Mouse (Mus musculus): ENCODE results near the gene Tmem136.

Tmem136 gene

GRCm38 (mm10) chr9:43108081-43108480 is 8.3 kb downstream of the Tmem136 start:
- no peak for DNase-seq (ENCODE audit: low read depth, low spot score)

GRCm38 (mm10) chr9:43107555-43107954 is 8.8 kb downstream of the Tmem136 start:
- DNase-seq (ENCODE audit: low read depth, low spot score) = no peak

- peak; percentile 56 for DNase-seq (ENCODE audit: low read depth, low spot score)
Observed at GRCm38 (mm10) chr9:43107187-43107517, 9.2 kb downstream of the Tmem136 start, which contains the start of gene Arhgef12. Arhgef12 (minus strand) TSS chr9:43107239.

GRCm38 (mm10) chr9:43106426-43107186 is 9.8 kb downstream of the Tmem136 start:
- DNase-seq (ENCODE audit: low read depth, low spot score) = no peak

GRCm38 (mm10) chr9:43105664-43106361 is 10.6 kb downstream of the Tmem136 start:
- DNase-seq (ENCODE audit: low read depth, low spot score) = peak; percentile 95

- DNase-seq (ENCODE audit: low read depth, low spot score) = peak; percentile 74
Observed at GRCm38 (mm10) chr9:43104873-43105663, 11.3 kb downstream of the Tmem136 start.

- no peak for DNase-seq (ENCODE audit: low read depth, low spot score)
Observed at GRCm38 (mm10) chr9:43104526-43104872, 11.9 kb downstream of the Tmem136 start.

GRCm38 (mm10) chr9:43103675-43104299 is 12.6 kb downstream of the Tmem136 start:
- no peak for DNase-seq (ENCODE audit: low read depth, low spot score)

- DNase-seq (ENCODE audit: low read depth, low spot score) = no peak
Observed at GRCm38 (mm10) chr9:43102931-43103330, 13.4 kb downstream of the Tmem136 start.

GRCm38 (mm10) chr9:43101936-43102595 is 14.3 kb downstream of the Tmem136 start:
- no peak for DNase-seq (ENCODE audit: low read depth, low spot score)

GRCm38 (mm10) chr9:43098922-43099321 is 17.4 kb downstream of the Tmem136 start:
- no peak for DNase-seq (ENCODE audit: low read depth, low spot score)

GRCm38 (mm10) chr9:43097801-43098557 is 18.4 kb downstream of the Tmem136 start:
- no peak for DNase-seq (ENCODE audit: low read depth, low spot score)

- no peak for DNase-seq (ENCODE audit: low read depth, low spot score)
Observed at GRCm38 (mm10) chr9:43096337-43096736, 20.0 kb downstream of the Tmem136 start.

- no peak for DNase-seq (ENCODE audit: low read depth, low spot score)
Observed at GRCm38 (mm10) chr9:43094828-43095227, 21.5 kb downstream of the Tmem136 start.

GRCm38 (mm10) chr9:43093803-43094202 is 22.6 kb downstream of the Tmem136 start:
- DNase-seq (ENCODE audit: low read depth, low spot score) = no peak

GRCm38 (mm10) chr9:43085686-43086285 is 30.6 kb downstream of the Tmem136 start:
- peak; percentile 86 for DNase-seq (ENCODE audit: low read depth, low spot score)

- DNase-seq (ENCODE audit: low read depth, low spot score) = peak; percentile 59
Observed at GRCm38 (mm10) chr9:43084496-43085362, 31.6 kb downstream of the Tmem136 start.

GRCm38 (mm10) chr9:43083441-43084055 is 32.8 kb downstream of the Tmem136 start:
- peak; percentile 92 for DNase-seq (ENCODE audit: low read depth, low spot score)

GRCm38 (mm10) chr9:43078711-43079110 is 37.7 kb downstream of the Tmem136 start:
- no peak for DNase-seq (ENCODE audit: low read depth, low spot score)

All from R1 (cell line).